Mouse (Mus musculus) erythroid progenitor cell, adult 5-6 weeks (primary cell): ENCODE measurements around the gene Cideb. TPM values are rescaled to one million over a fixed set of nuclear protein-coding genes. Genes with fewer than 3 reads are reported as not detected.

ENCODE experiments used
- ATAC-seq: replicated peaks from 2 replicates; pipeline ENCODE4 v1.8.0; 2016; ENCODE audit warnings: moderate number of reproducible peaks, mild to moderate bottlenecking, moderate TSS enrichment, inconsistent platforms; ENCODE audit not compliant: poor library complexity, low FRiP score, severe bottlenecking
- total RNA-seq, 2 experiments: library from RNA; stranded (forward) in 1 of 2; stranded (reverse) in 1 of 2; fragments of 150-400 nt in 1 of 2; fragments of 186-747, 209-891 nt in 1 of 2; gene quantifications; 2 replicates each; pipeline versions ENCODE4 v1.2.3 to v1.2.4; 2015 to 2017; ENCODE audit warnings: low replicate concordance in 2 of 2

The Cideb gene
- not detected in 2 replicates for total RNA-seq (2015; ENCODE audit: low replicate concordance)
- total RNA-seq (2017; ENCODE audit: low replicate concordance): not detected in 2 replicates

DNA sequence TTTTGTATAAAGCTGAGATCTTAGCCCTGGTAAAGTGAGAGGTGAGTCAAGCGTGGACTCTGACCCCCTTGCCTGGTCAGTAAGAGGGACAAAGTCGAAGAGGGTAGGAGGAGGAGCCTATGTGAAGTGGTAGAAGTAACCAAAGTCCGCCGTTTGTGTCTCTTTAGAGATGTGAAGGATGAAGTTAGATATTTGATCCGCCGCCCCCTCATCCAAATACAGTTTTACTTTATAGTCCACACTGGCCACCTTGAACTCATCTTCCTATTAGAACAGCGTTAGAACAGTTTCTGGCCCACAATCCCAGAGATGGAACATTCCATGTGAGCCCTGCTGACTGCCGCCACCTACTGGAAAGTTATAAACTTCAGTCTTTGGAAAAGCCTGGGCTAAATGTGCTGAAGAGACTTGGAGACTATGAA is at the start of gene Cideb:
TSS of gene Cideb (minus strand) at position 96 of the 422 bp plus-strand sequence.
- 0 out of 2 replicates have a peak, but pooled peaks have one; percentile 47 for ATAC-seq

DNA sequence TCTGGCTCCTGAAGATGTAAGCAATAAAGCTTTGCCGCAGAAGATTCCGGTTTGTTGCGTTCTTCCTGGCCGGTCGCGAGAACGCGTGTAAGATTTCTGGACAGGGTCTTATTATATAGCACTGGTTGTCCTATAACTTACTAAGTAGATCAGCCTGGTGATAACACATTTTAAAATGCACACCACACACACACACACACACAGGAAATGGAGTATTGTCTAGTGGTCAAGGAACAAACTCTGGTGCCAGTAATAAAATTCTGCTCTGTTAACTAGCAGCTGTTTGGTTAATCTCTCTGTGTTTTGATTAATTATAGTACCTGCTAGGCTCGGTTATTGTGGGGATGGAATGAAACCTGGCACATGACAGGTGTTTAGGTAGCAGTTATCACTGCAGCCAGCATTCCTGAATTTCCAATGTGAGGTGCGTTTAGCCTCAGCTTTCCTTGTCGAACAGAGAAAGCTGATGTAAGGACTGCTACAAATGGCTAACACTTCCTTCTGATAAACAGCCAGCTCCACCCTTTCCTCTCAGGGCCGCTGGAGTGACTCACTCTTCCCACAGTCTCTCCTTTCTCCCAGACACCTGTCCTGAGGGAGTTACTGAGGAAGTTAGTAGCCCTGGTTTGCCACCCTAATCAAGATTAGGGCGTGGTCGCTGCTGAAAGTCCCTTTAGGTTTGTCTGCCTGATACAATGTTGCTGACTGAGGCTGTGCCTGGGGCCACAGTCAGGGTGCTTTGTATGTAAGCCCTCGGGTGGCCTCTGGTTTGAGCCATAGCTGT is 37.3 kb upstream of the Cideb start:
- ATAC-seq: no peak

DNA sequence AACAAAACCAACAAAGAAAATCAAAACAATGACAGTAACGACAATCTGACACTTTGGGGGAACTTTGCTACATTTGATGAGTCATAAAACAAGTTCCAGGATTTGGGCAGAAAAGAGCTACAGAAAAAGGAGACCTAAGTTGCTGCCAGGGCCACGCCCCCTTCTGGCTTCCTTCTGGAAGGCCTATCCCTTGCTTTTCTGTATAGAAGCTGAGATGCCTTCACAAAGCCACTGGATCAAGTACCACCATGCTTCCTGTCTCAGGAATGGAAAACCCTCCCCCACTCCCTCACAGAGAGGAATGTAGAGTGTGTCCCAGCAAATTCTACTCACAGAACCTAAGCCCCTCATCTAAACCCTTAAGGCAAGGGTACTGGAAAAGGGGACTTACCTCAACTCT is 35.7 kb upstream of the Cideb start:
- ATAC-seq: no peak

DNA sequence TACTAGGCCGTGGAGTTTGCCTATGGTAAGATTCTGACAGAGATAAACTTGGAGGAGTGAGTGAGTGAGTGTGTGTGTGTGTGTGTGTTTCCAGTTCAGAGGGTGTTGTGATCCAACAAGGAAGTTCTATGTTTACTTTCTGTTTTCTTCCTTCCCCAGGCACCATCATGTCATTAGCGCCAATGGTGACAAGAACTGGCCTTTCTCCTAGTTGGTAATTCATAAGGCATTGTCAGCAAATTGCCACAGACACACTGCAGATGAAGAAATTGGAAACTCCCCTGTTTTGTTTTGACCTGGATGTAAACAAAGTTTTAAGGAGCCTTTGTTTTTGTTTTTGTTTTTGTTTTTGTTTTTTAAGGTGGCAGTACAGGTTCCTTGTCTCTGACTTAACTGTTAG is 35.2 kb upstream of the Cideb start:
- ATAC-seq: no peak

DNA sequence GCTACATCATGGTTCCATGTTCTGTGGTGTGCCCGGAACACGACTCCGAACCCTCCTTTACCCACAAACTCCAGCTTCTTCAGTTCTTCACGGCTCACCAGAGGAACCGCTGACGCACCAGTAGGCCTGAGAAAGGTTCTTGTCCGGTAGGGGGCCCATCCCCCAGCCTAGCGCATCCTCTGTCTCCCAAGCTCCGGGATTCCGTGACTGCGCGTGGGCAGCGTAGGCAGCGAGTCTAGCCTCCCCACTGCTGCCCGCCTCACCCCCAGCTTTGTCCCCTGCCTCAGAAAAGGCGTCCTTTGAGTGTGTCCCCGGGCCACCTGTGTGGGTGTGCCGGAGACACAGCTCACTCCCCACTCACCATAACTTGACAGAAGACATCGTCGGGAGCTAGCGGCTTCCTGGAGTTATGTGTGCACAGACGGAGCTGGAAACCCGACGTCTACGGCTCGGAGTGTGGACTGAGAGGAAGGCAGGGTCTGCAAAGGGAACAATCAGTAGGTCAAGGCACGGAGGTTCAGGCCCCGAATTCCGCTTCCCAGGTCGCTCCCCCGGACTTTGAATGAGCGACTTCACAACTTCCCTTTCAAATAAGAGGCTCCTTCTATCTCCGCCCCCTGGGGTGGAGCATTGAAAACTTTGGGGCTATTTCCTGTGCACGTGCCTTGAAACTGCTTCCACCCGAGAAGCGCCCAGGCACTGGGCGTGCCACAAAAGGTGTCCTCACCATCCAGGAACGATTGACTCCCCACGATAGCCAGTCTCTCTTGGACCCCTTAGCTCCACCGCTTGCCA is 30.2 kb upstream of the Cideb start, which contains the start of gene Ripk3:
TSS of gene Ripk3 (minus strand) at position 610 of the 795 bp plus-strand sequence.
- no peak for ATAC-seq

DNA sequence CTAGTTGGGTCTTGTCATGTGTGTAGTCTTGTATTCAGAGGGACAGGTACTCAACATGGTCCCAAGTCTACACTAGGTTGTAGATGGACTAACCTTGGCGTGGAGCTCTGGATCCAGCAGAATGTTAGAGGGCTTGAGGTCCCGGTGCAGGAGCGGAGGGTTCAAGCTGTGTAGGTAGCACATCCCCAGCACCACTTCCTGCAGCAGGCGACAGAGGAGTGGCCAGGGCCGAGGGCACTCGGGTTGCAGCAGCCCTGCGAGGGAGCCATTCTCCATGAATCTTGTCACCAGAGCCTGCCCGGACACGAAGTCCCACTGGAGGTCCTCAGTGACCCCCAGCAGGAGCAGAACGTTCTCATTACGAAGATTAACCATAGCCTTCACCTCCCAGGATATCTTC is 29.5 kb upstream of the Cideb start:
- ATAC-seq: no peak

DNA sequence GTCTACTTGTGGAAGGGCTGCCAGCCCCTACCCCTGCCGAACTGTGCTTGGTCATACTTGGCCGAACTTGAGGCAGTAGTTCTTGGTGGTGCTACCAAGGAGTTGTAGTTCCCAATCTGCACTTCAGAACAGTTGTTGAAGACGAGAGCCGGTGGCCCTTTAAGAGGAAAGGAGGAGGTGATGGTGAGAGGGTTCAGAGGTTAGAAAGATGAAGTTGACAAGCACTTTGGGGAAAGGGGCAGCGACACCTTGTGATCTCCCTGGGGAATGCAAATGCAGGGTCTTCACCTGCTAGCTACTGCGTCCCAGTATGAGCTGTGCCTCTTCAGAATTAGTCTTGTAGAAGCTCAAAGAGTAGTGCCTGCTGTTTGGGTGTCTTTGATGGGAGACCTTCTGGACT is 26.9 kb upstream of the Cideb start:
- no peak for ATAC-seq

DNA sequence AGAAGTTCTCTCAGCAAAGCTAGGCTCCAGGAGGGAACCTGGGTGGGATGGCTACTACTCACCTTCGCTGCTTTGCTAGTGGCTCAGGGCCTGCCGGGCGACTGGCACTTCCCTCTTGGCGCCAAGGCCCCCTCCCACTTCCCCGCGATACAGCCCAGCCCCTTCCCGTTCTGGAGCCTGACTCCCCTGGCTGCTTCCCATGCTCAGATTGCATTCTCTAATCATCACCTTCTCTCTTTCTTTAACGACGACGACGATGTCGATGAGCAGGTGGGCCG is 25.6 kb upstream of the Cideb start, which contains the start of gene Adcy4:
TSS of gene Adcy4 (minus strand) at position 138 of the 278 bp plus-strand sequence.
- ATAC-seq: no peak

DNA sequence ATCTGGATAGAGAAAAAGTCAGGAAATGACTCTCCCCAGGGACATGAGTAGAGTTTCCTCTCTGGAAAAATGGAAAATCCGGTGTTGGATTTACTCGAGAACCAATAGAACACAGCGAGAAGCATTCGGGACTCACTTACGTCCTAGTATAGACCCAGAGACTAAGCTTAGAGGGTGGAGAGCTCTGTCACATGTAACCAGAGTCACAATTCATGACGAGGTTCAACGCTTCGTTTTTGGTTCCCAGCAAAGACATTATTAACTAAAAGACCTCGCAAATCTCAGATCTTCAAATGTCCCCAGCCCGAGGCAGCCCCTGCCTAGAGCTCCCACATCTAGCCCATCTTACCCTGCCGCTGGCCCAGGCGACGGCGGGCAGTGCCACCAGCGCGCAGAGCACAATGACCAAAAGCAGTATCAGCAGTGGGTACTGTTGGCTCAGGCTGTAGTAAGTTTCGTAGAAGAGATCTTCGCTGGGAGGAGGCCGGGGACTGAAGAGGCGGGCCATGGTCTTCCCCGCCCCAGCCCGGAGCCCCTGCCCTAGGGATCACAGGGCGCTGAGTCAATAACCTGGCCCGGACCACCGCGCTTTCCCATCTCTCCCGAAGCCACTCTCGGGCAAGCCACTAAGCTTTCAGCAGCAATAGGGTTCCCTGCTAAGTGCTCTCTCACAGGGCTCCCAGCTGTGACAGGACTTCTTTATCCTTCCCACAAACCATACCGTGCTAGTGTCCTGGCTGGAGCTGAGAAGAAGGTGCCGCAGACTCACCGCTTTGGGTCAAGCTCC is 25.1 kb upstream of the Cideb start:
- no peak for ATAC-seq

DNA sequence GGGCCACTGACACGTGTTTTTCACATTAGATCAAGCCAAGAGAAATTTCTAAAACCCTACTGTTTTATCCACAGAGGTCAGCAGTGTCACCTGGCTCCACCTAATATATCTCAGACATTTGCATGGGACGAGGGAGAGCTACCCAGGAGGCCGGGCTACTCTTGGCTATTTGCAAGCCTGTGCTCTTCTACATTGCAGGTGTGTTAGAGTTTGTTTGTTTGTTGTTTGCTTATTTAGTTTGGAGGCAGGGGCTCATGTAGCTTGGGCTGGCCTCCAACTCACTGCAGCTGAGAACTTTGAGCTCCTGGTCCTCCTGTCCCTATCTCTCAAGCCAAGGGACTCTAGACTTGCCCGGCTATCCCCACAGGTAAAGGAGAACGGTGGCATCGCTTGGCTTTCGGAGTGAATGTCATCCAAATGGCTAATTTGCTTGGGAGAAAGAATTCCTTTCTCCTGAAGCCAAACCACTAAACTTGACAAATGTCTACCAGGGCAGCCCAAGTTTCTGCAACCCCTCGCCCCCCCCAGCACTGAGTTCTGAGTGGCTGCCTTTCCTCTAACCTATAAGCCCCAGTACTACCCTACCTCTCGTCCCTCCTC is 24.2 kb upstream of the Cideb start:
- ATAC-seq: no peak

DNA sequence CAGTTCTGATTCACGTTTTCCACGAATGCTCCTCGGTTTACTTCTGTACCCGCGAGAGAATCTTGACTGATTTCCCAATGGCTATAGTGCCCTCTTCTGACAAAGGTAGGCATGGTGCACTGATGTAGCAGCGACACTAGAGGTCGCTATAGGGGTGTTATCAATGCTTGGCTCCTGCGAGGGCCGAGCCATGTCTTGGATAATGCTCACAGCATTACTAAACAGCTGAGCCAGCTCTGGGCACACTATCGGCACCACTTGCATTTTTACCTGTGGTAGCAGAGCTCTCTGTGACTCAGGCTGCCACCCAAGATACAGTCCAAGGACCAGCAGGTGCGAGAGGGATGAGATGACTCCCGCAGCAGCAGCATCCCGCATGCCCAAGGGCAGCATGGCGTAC is 23.1 kb upstream of the Cideb start:
- ATAC-seq: no peak

DNA sequence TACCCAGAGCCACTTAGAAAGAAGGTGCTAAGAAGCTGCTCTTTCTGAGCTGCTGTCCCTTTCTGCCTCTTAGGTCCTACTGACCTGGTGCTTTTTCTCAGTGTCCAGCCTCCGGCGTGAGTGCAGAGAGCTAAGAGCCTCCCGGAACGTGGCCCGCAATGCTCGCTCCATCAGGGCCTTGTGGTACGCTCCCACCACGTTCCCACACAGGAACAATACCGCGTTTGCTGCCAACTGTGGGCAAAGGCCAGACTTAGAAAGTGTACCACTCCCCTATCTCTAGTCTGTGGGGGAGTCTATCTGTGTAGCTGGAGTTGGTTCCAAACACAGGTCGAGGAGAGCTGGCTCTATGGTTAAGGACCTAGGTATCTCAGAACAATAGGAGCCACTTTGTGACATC is 22.5 kb upstream of the Cideb start:
- ATAC-seq: no peak

DNA sequence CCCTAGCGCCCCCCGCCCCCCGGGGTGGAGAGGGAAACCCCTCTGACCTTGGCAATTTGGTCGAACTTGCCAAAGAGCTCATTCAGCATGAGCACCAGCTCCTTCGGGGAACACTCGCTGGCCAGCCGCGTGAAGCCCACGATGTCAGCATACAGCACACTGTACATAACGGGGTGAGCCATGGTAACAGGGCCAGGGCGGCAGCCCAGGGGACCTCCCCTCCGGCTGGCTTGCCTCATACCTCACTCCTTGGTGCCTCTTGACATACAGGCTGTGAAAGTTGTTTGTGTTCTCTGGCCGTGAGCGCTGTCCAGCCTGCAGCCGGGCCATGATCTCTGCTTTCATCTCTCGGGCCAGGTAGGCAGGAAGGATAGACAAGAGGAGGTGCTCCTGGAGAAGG is 21.4 kb upstream of the Cideb start:
- ATAC-seq: no peak

DNA sequence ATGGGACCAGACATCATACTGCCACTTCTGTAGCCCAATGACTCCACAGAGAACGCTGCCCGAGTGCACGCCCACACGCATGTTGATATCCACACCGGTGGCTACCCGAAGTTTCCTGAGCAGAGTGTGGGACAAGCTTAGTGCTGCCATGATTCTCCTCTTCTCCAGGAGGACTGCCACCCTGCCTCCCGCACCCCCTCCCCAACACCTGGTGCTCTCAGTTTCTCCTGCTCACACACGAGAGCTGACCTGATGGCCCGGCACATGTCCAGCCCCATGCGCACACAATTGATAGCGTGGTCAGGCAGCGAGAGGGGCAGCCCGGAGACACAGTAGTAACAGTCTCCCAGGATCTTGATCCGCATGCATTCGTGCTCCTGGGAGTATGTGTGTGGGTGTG is 20.4 kb upstream of the Cideb start:
- no peak for ATAC-seq

DNA sequence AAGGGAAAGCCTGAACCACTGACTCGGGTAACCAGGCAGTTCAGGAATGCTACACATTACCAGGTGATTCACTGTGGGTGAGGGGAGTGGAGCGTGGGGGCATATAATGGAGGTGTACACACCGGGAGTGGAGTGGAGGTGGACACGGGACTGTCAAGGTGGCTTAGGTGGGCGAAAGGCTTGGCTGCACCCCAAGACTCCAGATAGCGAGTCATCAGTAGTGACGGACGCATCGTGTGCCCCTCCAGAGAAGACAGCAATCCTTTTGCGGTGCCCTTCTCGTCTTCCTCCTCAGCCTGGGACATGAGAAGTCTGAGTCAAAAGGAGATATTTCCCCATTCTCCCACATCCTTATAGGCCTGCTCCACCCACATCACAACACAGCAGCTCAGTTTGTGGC is 19.5 kb upstream of the Cideb start:
- no peak for ATAC-seq

DNA sequence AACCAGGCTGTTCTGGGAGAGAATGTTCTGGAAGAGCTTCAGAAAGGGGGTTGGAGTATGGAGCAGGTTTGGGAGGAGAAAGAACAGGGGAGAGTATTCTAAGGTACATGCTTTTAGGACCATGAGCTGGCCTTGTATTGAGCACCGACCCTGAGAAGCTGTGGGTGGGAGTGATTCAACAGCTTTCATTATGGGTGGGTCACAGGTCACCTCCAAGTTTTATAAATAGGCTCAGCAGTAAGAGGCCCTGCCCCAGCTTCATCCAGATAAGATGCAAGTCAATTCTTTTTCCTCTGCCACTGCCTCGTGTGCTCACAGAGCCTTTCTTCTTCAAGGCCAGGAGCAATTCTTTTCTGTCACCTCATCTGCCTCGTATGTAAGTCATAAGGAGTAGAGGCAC is 18.9 kb upstream of the Cideb start:
- ATAC-seq: no peak

DNA sequence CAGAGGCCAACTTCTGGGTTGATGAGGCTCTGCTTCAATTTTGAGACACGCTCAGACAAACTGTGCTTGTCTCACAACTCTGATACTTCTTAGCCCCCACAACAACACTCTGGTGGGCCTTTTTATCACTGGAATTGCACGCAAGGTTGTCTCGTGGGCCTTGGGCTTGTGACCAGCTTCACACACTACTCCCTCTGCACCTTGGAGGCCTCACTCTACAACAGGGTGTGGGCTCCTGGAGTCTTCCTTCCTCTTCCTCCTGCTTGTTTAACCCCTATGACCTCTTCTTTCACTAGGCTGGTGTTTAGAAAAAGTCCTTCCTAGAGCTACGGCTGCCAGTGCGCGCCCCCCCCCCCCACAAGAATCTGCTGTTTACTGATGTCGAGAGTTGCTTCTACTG is 18.5 kb upstream of the Cideb start:
- no peak for ATAC-seq

DNA sequence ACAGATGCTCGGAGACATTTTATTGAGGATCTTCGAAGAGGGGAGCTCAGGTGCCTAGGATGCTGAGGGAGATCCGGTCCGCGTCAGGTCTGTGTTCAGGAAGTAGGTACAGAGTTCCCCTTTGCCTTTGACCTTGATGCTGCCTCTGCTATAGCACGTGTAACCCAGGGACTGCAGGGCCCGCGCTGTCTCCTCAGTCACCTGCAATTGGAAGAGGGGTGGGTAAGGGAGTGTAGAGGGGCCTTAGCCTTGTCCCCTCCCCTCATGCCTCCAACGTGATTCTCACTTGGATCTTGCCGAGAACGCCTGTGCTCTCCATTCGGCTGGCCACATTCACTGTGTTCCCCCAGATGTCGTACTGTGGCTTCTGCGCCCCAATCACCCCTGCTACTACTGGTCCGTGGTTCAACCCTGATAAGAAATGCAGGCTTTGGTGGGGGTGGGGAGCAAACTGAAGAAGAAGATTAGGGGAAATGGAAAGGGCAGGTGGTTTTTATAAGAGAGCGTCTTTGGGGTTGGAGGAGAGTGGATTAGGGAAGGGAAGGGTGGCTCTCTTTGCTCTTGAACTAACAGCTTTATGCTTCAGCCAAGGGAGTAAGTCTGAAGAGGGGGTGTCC is 10.9 kb upstream of the Cideb start:
- no peak for ATAC-seq

DNA sequence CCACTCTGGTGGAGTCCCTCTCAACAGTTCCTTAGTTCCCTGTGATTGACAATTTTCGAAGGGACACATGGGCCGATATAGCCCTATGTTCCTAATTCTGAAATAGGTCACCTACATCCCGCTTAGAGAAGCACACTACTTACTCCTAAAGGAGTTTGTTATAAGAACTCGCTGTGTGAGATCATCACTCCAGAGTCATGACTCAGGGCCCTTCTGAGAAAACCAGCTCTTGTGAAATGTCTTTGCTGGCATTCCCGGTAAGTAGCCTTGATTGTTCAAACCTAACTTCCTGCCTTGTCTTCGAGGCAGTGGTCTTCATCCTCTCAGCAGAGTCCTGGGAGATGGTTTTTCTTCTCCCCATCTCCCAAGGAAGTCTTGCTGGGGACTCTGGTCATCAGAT is 10.3 kb upstream of the Cideb start:
- no peak for ATAC-seq
